Mouse (Mus musculus) MN1 (cell line): ENCODE results near the gene Gm10964.
"Not testable (repeated sequence)": the region's sequence is repeated elsewhere in the genome, so short reads cannot be mapped to it uniquely, and the experiment has no call there.

Experiments
- DNase-seq: peaks from one replicate; pipeline ENCODE4 v3.0.0-alpha.2; 2016; ENCODE audit warnings: low spot score

Gm10964 gene

DNA sequence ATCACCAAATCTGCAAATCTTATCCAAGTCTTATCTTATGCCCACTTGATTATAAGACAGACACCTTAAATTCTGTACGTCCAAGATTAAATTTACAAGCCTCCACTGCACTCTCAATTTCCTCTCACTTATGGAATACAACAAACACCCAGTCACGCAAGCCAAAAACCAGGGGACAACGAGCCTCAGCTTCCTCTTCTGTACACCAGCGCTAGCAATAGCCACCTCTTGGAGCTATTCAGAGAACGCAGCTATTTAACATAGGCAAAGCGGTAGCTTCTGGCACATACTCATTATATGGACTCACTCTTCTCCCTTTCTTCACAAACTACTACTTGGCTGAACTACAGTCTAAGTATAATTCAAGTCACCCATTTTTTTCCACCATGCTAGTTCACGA lies 40.0 kb downstream of the Gm10964 start:
- no peak for DNase-seq

DNA sequence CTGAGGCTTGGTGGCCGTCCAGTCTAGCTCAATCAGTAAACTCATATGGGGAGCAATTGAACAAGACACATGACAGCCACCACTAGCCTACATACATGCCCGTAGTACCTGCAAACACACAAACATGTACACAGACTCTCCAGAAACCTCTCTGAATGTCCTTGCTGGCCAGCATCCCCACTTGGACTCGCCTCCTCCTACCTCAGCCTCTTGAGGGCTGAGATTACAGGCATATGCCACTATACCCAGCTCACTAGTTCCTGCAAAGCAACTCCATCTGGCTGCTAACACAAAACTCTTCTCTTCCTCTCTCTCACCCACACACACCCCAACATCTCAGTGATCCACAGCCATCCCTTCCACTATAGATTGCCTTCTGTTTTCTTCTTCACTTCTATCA lies 41.1 kb downstream of the Gm10964 start:
- DNase-seq, result no peak

DNA sequence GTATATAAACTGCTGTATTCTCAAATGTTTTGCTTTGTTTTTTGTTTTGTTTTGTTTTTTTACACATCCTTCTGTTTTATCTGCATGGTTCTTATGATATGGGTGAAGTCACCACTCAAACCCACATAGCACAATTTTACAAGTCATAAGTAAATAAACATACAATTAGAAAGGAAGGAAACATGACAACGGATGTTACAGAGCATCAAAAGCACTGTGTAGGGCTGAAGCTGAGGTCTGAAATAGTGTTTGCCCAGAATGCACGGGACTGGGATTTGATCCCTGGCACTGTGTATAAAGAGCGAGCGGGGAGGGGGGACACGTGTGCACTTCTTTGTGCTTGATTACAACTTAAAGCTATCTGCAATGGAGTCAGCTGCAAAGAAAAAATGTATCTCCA lies 41.6 kb downstream of the Gm10964 start:
- no peak for DNase-seq

- no peak for DNase-seq
Measured at GRCm38 (mm10) chr3:103782844-103783609, 43.9 kb downstream of the Gm10964 start.

- no peak for DNase-seq
Measured at GRCm38 (mm10) chr3:103787225-103787624, 48.1 kb downstream of the Gm10964 start.

GRCm38 (mm10) chr3:103789096-103789495 lies 49.9 kb downstream of the Gm10964 start:
- no peak for DNase-seq

GRCm38 (mm10) chr3:103789891-103790345 lies 50.8 kb downstream of the Gm10964 start:
- peak; percentile 64 for DNase-seq

DNA sequence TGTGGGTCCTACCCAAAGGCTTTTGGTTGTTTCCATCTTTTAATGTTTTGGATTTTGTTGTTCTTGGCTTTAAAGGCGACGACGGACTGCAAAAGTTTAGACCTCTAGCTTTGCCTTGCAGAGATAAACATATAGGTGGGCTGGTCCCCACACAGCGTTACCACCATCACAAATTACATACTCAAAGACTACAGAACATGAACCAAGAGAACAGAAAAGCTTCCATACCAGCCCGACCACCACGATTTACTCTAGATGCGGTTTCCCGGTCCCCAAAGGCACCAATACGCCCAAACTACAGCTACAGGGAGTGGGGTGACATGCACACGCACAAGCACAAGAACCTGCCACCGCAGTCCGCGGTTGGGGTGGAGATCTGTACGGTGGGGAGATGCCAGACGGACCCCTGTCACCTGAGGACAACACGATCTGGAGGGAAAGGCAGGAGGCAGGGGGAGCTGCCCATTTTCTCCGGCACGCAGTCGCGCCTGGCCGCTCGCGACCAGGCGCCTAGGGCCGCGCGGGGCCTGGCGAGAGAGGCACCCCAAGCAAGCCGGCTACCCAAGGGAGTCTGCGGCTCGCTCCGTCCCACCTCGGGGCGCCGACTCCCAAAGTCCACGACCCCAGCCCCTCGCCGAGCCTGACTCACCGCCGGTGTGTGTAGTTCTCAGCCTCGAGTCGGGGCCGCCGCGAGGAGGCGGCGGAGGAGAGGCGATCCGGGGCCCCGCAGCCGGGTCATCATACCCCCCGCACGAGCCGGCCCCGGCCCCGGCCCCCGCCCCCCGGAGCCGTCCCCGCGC lies 51.4 kb downstream of the Gm10964 start:
- peak; percentile 51 for DNase-seq

DNA sequence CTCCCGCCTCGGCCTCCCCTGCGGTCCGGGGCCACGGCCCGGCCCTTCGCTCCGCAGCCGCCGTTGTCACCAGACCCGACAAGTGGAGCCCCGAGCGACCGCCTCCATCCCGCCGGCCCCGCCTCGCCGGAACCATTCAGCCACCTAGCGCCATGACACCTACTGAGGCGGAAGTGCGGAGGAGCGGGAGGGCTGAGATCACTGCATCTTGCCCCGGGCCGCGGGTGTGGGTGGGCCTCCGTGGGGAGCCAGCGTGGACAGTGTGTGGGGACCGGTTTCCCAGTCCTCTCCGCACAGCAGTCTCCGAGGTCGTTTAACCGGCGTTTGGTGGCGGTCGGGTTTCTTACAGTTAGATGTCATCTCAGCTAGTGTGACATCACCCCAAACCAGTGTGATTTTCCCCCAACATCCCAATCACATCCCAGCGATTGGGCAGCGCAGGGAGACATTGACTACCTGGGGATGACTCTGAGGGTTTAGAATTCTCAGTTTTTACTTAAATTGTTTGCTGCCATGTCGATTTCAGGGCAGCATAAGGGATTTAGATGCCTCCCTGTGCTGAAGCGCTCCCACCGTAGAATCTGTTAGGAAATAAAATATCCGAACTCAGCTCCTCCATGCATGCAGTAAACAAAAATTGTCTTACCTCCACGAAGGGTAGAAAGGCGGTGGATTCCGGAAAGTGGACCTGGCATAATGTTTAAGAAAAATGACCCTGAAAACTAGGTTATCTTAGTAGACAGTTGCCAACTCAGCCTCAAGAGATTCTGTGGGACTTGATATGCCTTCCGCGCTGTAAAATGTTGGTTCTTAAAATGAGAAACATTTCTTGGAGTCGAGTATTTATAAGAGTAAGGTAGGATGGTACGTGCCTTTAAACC lies 52.3 kb downstream of the Gm10964 start, which contains the start of gene Hipk1:
Gene Hipk1, minus strand, starts transcription at position 334 of the 881 bp plus-strand sequence.
- peak; percentile 93 for DNase-seq

- DNase-seq, result not testable (repeated sequence)
Measured at GRCm38 (mm10) chr3:103792111-103792406, 52.9 kb downstream of the Gm10964 start.

DNA sequence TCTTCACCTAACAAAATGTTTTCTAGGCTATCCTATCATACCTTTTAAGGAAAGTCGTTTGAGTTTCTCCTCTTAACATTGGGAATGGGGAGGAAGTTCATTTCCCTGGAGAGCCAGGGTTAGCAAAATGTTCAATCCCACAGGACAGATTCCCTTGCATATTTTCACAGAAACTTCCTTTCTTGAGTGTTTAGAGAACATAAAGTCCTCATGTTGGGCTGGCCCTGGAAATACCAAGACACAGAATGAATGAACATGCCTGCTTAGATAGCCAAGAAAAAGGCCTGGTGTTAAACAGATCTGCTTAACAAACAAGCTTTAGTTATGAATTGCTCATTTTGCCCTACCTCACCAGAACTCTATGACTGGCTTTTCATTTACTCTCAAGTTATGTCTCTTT lies 53.4 kb downstream of the Gm10964 start:
- no peak for DNase-seq
